Mouse (Mus musculus) G1E (cell line): ENCODE measurements around the gene Sptbn4. TPM values are rescaled to one million over a fixed set of nuclear protein-coding genes. Genes with fewer than 3 reads are reported as not detected.

ENCODE experiments used
- ATAC-seq: 2 replicates; pipeline ENCODE4 v1.8.0; 2016; ENCODE audit warnings: mild to moderate bottlenecking; ENCODE audit not compliant: insufficient number of reproducible peaks, poor library complexity, low FRiP score, severe bottlenecking; ENCODE audit errors: extremely low read depth
- DNase-seq: peaks from one replicate; pipeline ENCODE4 v3.0.0; 2012; ENCODE audit warnings: low spot score
- H3K27me3 ChIP-seq: 2 replicates; pipeline ENCODE4 v1.6.1; 2012; ENCODE audit warnings: mild to moderate bottlenecking, low read length, inconsistent platforms; ENCODE audit not compliant: insufficient read depth
- H3K36me3 ChIP-seq: replicated peaks from 2 replicates; pipeline ENCODE3; 2012; ENCODE audit warnings: mild to moderate bottlenecking, inconsistent platforms
- H3K4me1 ChIP-seq: 2 replicates; pipeline ENCODE4 v1.6.1; 2012; ENCODE audit warnings: low read depth, low read length, inconsistent platforms, mixed read lengths; ENCODE audit not compliant: insufficient read depth
- H3K4me3 ChIP-seq: 2 replicates; pipeline ENCODE4 v1.5.1; 2012; ENCODE audit warnings: low read depth, mild to moderate bottlenecking, inconsistent platforms, low read length, moderate library complexity, mixed read lengths
- H3K9me3 ChIP-seq: replicated peaks from 2 replicates; pipeline ENCODE4 v1.6.1; 2012; ENCODE audit warnings: inconsistent platforms
- CTCF ChIP-seq: IDR thresholded peaks from 2 replicates; pipeline ENCODE4 v1.5.1; 2012; ENCODE audit warnings: low read depth, low read length, inconsistent platforms, mixed read lengths
- GATA1 ChIP-seq: IDR thresholded peaks from 2 replicates; pipeline ENCODE4 v1.6.1; 2012; ENCODE audit warnings: borderline replicate concordance, low read length, inconsistent platforms, mixed read lengths
- GATA2 ChIP-seq: IDR thresholded peaks from 2 replicates; pipeline ENCODE4 v1.6.1; 2012; ENCODE audit warnings: low read depth, low read length, inconsistent platforms, borderline replicate concordance
- POLR2AphosphoS5 ChIP-seq: IDR thresholded peaks from 2 replicates; pipeline ENCODE4 v1.6.1; 2012; ENCODE audit warnings: low read depth, low read length, inconsistent platforms; ENCODE audit not compliant: insufficient replicate concordance
- TAL1 ChIP-seq: conservative IDR thresholded peaks from 2 replicates; pipeline ENCODE4 v1.6.1; 2012; ENCODE audit warnings: low read depth, low read length, inconsistent platforms, mixed read lengths
- polyA plus RNA-seq: library from polyadenylated mRNA; stranded (reverse); fragments of >175 nt; gene quantifications from 2 replicates; pipeline ENCODE4 v1.2.3, GENCODE M21; 2012
- total RNA-seq, 2 experiments: library from RNA; stranded (forward) in 1 of 2; stranded (reverse) in 1 of 2; fragments of 200-1000 nt in 1 of 2; fragments of >200 nt in 1 of 2; fragmentation: Nextera tagmentation in 1 of 2; gene quantifications; 2 replicates each; pipeline ENCODE4 v1.2.3; 2014 to 2017

Gene Sptbn4
- total and polyA plus RNA-seq, 3 experiments: 0.91 to 2.9 (median 1.2) TPM

- ATAC-seq: no peak
- Histone ChIP-seq H3K27me3 (peaks cover 34% of the 10 kb centered on the region), H3K36me3 (no peaks in the 10 kb centered on the region), H3K4me1 (peaks cover 4% of the 10 kb centered on the region), H3K9me3 (peaks cover 27% of the 10 kb centered on the region), H3K4me3 (no peak overlapping the region; the same call in 1 of the 2 replicates)
- TF ChIP-seq CTCF (no peak), TAL1 (no peak), GATA2 (no peak), GATA1 (no peak), POLR2AphosphoS5 (no peak)
- DNase-seq: no peak
Measured at GRCm38 (mm10) chr7:27404203-27404942, 43.1 kb downstream of the Sptbn4 start.

GRCm38 (mm10) chr7:27402675-27403074 lies 44.8 kb downstream of the Sptbn4 start:
- DNase-seq (peak; percentile 27), ATAC-seq (no peak)
- no peak overlapping the region for H3K4me3 ChIP-seq
- H3K9me3 ChIP-seq: peaks cover 12% of the 10 kb centered on the region
- H3K4me1 ChIP-seq: peaks cover 4% of the 10 kb centered on the region
- no peaks in the 10 kb centered on the region for H3K36me3 ChIP-seq
- H3K27me3 ChIP-seq: peaks cover 23% of the 10 kb centered on the region
- peak; percentile 43 for TF ChIP-seq CTCF
- TF ChIP-seq GATA1: no peak
- TF ChIP-seq GATA2: no peak
- no peak for TF ChIP-seq TAL1

- peaks cover 21% of the 10 kb centered on the region for H3K4me1 ChIP-seq
- ATAC-seq: no peak
- no peak overlapping the region for H3K4me3 ChIP-seq
- H3K9me3 ChIP-seq: peaks cover 10% of the 10 kb centered on the region
- no peaks in the 10 kb centered on the region for H3K36me3 ChIP-seq
- TF ChIP-seq POLR2AphosphoS5: no peak
- no peak for TF ChIP-seq GATA1
- TF ChIP-seq GATA2: no peak
- no peak for TF ChIP-seq CTCF
- no peak for TF ChIP-seq TAL1
- peaks cover 40% of the 10 kb centered on the region for H3K27me3 ChIP-seq
- DNase-seq: no peak
Measured at GRCm38 (mm10) chr7:27400545-27400944, 46.9 kb downstream of the Sptbn4 start.

DNA sequence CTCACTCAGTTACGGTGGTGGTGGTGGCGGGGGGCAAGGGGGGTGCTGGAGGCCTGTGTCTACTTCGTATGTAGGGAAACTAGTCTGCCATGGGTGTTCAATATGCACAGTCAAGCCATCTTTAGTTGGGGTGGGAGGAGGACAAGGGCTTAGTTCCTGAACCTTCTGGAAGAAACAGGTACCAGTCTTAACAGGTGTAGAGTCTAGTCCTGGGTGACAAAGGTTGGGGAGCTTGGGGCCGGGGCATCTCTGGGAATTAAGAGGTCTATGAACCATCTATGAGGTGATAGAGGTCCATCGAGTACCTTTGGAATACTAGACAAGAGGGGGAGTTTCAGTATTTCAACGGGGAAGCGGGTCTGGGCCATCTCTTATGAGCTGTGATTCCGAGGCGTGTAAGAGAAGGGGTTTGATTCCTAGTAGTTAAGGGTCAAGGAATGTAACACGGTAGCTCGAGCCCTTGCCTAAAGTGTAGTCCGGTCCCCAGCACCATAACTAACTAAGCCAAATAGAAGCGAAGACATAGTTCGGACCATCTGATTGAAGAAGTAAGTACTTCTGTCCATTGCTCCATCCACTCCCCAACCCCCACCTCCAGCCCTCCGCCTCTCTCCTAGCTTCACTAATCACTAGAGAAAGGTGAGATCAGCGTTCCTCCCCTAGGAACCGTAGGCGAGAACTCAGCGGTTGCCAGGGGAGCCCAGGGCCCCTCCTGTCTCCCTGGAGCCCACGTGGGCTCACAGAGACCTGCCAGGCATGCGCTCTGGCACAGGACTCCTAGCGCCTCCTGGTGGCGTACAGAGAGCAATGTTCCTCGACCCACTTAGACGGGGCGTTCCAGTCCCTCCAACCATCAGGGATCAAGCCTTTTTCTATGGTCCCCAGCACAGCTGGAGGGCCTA lies 50.2 kb downstream of the Sptbn4 start:
- Histone ChIP-seq H3K4me1 (peaks cover 17% of the 10 kb centered on the region), H3K4me3 (no peak overlapping the region; the same call in 1 of the 2 replicates), H3K36me3 (no peaks in the 10 kb centered on the region), H3K9me3 (no peaks in the 10 kb centered on the region), H3K27me3 (peaks cover 47% of the 10 kb centered on the region)
- TF ChIP-seq GATA2: no peak
- no peak for TF ChIP-seq POLR2AphosphoS5
- peak; percentile 73 for TF ChIP-seq CTCF
- 0 out of 2 replicates have a peak, but pooled peaks have one; percentile 40 for ATAC-seq
- DNase-seq: peak; percentile 64

DNA sequence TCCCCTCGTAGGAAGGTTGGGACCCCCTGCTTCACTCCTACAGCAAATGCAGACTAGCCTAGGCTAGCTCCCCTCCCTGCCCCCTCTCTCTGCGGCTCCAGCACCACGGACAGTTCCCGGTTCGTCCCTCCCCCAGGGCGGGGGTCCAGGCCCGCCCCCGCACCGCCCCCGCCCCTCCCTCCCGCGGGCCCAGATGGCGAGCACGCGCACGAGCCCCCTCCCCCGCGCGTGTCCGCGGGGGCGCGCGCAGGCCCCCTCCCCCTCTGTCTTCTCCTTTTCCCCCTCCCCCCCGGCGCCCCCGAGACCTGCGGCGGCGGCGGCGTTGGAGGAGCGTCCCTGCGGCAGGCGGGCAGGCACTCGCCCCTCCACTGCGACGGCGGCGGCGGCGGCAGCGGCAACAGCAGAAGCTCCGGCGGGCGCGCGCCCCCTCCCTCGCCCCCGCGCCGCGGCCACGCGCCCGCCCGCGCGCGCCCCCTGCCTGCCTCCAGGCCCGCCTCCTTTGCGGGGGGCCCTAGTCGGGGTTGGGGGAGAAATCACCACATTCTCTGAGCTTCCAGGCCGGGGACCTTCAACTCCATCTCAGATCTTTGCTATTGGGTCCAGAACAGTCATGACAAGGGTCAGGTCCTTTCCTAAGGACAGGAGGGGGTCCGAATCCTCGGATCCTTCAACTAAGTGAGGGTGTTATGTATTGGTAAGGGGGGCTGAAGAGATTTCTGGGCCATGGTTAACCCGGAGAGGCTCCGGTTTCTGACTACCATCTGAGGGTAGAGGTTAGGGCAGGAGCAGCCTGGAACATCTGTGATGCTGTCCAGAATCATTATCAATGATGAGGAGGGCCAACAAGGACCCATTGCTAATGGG lies 51.1 kb downstream of the Sptbn4 start:
- peaks cover 49% of the 10 kb centered on the region for H3K27me3 ChIP-seq
- H3K36me3 ChIP-seq: no peaks in the 10 kb centered on the region
- no peak for ATAC-seq
- peaks cover 19% of the 10 kb centered on the region for H3K4me1 ChIP-seq
- no peaks in the 10 kb centered on the region for H3K9me3 ChIP-seq
- H3K4me3 ChIP-seq: peak overlapping the region; percentile 60; the same call in 1 of the 2 replicates
- TF ChIP-seq TAL1 (no peak), CTCF (no peak), POLR2AphosphoS5 (no peak), GATA1 (no peak), GATA2 (no peak)
- peak; percentile 47 for DNase-seq

DNA sequence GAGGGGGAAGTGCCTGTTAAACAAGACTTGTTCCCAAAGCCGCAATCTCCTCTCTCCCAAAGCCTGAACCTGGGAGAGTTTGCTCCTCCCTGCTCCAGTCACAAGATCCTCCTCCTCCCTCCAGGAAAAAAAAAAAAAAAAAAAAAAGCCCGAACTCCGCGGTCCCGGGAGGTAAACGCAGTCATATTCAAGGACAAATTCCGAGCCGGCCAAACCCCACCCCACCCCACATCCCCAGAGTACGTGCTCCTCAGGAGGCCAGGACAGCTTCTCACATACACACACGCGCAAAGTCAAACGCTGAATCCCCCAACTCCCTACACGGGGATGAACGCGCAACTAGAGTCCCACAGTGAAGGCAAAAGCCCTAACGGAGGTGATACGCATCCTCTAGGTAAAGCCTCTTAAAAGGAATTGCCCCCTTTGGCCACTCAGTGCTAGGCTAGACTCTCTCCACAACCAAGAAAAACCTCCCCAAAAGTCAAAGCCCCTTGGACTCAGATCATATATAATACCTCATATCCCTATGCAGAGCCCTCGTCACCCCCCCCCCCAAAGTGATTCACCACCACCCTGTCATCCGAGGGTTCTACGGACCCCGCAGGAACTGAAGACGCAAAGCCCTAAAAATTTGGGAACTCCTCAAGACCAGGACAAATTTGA lies 51.8 kb downstream of the Sptbn4 start:
- no peaks in the 10 kb centered on the region for H3K9me3 ChIP-seq
- peak overlapping the region; percentile 60; the same call in 1 of the 2 replicates for H3K4me3 ChIP-seq
- no peak for ATAC-seq

More for the DNA sequence above, 51.8 kb downstream of the Sptbn4 start:
- Histone ChIP-seq H3K36me3 (no peaks in the 10 kb centered on the region), H3K27me3 (peaks cover 50% of the 10 kb centered on the region), H3K4me1 (peaks cover 20% of the 10 kb centered on the region)
- DNase-seq: no peak
- TF ChIP-seq GATA1 (no peak), GATA2 (no peak)
